Mouse (Mus musculus): Measurements from ENCODE around the gene Jak3. TPM values are rescaled to one million over a fixed set of nuclear protein-coding genes. Genes with fewer than 3 reads are reported as not detected.
"Not testable (repeated sequence)": the region's sequence is repeated elsewhere in the genome, so short reads cannot be mapped to it uniquely, and the experiment has no call there.

The Jak3 gene
- total RNA-seq, 2 experiments from 2014 or later, result 3.9 to 5.8 TPM

DNA sequence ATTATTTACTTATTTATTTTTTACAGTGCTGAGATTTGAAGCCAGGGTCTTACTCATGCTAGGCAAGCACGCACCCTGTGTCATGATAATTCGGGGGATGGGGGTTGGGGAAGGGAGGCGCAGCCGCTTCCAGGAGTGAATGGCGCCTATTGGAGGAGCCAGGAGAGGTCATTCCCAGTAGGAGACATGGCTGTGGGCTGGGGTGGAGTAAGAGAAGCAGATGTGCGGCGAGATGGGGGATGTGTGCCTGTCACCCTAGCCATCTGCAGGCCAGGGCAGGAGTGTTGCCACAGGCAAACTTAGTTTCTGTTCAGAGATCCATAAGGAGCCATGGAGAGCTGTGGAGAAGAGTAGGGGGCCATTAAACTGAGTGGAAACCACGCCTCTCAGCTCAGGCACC, 11.5 kb downstream of the Jak3 start:
- no peak for DNase-seq

DNA sequence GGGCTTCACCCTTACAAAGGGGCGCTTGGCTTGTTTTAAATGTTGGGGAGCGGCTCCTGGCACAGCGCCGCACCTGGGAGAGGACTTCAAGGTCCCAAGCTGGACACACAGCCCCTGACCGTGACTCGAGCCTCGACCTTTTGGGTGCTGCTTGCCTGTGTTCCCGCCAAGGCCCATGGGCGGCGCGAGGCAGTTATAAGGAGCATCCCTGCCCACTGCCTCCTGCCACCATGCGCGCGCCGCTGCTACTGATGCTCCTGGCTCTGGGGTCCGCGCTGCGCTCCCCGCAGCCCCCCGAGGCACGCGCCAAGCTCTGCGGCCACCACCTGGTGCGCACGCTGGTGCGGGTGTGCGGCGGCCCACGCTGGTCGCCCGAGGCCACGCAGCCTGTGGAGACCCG, 12.9 kb downstream of the Jak3 start, which contains the start of gene Insl3:
Insl3 (plus strand) TSS at position 187 of the 400 bp plus-strand sequence.
- no peak for DNase-seq

DNA sequence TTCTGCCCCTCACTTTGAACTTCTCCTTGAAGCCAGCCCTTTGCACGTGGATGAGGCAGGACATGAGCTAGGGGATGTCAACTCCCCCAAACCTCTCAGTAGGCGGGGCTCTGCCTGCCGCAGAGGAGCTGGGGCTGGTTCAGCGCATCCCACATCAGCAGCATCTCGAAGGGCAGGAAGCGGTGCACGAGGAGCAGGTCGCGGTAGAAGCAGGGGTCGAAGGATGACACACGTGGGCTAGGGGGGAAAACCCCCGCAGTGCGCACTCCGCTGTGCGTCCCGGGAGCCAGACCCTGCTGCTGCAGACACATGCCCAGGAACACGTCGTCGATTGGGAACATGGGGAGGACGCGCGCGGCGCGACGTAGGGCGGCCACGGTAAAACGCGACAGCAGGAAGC, 16.4 kb downstream of the Jak3 start:
- no peak for DNase-seq

DNA sequence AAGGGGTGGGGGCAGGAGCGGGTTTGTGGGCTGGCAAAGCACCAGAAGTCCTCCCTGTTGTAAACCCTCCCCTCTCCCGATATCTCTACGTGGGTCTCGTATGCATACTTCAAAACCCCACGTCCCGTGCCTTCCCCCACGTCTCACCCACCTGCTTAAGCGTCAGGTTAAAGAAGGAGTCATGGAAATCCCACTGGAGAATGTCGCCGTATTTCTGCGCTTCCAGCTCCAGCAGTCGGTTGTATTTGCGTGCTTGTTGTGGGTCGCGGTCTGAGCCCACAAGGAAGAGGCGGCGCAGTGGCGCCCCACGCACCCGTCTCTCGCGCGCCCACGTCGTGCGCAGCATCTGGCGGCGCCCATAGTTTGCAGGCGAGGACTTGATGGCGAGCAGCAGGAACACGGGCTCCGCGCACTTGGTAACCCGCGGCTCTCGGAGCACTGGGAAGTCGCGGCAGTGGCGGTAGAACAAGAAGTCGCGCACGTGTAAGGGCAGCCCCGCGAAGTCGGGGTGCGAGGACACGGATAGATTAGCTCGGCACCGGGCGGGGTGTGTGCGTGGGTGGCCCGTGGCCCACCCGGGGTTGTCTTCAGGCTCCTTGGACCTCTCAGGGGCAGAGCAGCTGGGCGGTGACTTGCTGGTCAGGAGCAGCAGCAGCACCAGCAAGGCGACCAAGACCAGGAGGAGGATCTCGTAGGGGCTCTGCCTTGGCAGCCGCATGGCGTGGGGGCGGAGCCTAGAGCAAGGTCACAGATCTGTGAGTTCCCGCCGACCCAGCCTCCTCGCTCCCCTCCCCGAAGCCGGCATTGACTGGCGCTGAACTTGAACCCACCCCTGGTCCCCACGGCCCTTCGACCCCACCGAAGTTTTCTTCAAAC, 17.3 kb downstream of the Jak3 start:
- DNase-seq, result no peak

DNA sequence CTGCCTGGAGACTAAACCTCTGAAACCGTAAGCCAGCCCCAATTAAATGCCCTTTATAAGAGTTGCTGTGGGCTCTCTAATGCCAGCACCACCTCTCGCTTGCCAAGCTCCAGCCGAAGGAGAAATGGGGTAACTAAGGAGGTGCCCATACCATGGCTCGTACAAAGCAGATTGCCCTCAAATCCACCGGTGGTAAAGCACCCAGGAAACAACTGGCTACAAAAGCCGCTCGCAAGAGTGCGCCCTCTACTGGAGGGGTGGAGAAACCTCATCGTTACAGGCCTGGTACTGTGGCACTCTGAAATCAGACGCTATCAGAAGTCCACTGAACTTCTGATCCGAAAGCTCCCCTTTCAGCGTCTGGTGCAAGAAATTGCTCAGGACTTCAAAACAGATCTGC, 19.4 kb downstream of the Jak3 start:
- DNase-seq, result not testable (repeated sequence)

DNA sequence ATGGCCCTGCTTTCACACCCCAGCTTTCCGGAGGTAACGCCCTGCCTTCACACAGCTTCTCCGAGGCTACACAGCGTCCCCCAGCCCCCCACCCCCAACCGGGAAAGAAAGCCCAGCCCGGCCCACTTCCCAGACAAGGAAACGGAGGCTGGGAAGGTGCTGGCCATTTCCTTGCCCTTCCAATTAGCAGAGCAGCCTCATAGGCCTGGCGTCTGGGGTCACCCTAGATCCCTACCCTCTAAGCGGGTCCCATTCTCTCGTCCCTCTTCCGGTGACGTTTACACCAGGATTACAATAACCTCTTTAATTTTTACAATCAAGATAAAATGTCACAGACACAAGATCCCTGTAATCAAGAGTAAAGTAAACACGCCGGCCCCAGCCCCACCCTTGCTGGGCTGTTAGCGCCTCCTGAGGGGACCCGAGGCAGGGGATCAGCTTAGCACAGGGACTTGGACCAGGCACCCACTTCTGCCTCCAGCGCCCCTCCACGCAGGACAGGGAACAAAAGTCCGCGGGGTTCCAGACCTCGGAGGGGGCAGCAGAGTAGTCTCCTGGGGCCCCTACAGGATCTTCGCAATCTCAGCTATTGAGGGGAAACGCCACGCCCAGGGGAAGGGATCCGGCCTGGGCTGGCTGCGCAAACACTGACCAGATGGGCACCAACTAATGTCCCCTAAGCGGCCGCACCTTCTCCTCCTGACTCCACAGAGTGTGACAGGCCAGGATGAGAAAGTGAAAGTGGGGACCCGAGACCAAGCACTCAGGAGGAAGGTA, 24.6 kb downstream of the Jak3 start:
- no peak for DNase-seq

DNA sequence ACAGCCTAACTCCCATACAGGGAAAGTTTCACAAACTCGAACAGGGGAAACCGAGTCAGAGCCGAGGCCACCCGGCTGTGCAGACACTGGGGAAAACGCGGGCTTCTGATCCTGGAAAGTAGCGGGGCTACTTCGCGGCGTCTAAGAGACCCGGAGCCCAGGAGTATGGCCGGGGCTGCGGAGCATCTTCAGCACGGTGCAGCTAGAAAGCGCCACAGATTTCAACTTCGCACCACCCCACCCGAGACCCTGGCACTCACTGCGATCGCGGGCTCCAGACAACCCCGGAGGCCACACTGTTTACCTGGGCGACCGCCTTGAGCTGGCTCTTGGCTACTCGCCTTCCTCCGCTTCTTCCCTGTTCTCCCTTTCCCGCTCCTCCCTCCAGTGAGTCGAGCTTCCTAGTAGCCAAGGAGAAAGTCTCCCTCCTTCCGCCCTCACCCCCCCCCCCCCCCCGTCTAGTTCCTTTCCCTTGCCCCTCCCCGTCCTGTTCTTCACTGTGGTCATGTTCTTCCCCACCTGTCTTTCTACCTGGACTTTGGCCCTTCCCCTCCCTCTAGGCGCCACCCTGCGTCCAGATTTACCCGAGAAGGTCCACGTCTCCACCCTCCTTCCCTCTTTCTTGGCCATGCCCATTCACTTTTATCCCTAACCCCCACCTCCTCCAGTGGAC, 25.5 kb downstream of the Jak3 start, which contains the start of gene B3gnt3:
B3gnt3 (minus strand) TSS at position 376 of the 673 bp plus-strand sequence.
- DNase-seq, result no peak

DNA sequence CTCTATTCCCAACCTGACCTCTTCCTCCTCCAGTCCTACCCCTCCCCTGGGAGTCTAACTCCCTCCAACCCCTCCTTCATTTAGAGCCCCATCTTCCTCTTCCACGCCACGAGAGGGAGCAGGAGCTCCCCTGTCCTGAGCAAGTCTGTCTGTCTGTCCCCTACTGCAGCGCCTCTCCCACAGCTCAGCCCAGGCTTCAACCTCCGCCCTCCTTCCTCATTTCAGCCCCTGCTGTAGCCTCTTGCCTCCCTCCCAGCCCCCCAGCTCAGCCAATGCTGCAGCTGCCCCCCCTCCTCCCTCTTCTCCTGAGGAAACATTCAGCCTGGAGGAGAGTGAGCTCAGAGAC, 26.0 kb downstream of the Jak3 start:
- DNase-seq, result no peak

DNA sequence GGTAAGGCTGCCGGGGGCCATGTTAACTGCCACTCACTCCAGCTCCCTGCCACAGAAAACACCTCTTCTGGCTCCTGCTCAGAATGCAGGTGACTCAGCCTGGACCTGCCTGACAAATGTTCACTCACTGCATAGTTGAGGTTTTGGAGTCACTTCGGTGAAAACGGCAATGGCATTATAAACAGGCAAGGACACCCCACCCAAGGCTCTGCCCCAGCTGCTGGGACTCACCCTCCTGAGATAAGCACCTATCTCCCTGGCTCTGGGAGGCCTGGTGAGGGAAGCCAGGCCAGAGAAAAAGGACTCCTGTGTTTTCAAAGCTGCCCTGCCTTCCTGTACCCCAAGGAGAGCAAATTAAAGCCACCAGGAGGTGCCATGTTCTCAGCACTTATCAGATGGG, 26.8 kb downstream of the Jak3 start:
- no peak for DNase-seq

DNA sequence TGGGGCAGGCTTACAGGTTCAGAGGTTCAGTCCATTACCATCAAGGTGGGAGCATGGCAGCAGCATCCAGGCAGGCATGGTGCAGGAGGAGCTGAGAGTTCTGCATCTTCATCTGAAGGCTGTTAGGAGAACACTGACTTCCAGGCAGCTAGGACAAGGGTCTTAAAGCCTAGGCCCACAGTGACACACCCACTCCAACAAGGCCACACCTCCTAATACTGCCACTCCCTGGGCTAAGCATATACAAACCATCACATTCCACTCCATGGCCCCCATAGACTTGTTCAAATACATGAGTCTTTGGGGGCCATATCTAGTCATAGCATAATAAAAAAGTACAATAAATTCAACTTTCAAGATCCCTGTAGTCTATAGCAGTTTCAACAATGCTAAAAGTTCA, 27.3 kb downstream of the Jak3 start:
- DNase-seq, result not testable (repeated sequence)

DNA sequence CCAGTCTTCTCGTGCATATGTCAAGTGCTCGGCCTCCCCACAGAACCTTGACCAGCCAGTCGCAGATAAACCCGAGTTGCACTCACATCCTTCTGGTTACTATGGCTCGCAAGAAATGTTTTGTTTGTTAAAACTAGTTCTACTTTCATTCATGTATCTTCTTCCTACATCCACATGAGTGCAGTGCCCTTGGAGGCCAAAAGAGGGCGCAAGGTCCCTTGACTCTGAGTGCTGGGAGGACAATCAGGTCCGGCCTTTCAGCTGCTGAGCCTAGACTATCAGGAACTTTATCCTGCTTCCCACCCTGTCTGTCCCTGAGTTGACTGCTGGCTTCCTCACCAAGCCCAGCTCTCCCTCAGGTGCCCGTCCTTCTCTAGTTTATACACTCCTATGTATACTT, 31.8 kb downstream of the Jak3 start:
- DNase-seq, result peak; percentile 43

DNA sequence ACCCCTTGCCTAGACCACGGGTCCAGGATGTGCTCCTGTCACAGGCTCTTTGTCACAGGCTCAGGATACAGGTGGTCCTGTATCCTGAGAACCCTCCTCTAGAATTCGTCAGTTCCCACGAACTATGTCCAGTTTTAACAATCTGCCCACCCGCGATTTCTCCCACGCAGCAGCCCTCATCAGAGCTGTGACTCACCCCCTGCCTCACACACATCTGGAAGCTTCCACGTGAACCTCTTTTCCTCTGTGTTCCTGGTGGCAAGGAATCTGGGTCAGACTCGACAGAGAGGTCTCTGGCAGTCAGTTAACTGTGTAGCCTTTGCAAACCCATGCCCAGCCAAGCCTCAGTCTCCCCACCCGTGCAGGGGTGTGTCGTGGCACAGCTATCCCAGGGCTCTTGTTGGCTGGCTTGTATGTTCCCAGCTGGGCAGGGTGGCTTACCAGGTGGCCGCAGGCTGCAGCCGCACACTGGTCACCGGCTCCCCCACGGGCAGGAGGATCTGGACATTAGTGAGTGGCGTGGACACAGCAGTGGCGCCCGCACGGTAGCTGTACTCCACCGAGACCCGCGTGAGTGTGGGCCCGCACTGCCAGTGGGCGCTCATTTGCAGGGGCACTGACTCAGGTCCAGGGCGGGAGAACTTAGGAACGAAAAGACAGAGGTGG, 33.2 kb downstream of the Jak3 start:
- no peak for DNase-seq

DNA sequence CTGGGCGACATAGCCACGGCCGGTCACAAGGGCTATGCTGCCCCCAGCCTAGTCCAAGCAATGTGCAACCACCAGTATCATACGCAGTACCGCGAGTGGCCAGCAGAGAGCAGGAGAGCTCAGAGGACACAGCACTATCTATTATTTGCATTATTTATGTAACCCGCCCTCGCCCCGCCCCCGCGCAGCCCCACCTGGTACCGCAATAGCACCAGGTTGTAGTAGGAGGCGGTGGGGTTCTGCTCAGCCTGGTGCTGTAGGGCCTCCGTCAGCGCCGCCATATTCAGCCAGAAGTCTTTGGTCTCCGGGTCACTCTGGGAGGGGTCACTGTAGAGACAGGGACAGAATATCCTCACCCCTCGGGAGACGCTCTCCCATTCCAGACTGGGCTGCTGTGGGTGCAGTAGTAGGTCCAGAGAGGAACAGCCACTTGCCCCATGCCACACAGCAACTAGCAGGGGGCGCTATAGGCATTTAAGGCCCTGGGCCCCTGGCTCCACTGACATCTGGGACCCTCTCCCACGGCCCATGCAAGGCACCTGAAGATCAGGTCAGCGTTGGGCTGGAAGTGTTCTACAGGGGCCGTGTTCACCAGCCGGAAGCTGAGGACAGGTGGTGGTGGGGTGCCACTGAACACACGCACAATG, 33.8 kb downstream of the Jak3 start:
- DNase-seq, result peak; percentile 73

DNA sequence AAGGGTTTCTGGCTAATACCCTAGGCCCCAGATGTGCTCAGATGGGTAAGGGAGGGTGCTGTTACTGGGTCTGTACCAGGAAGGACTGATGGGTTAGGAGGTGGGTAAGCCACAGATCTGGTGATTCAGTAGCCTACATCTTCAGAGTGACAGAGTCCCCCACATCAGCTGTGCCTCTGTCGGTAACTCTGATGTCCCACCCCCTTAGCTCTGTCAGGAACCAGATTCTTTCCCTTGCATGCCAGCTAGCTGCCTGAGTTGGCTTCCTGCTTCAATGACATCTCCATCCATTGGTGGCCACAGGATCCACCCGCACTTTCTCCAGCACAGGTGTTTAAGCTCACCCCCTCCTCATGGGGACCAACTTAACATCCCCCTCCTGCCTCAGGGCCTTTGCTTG, 35.5 kb downstream of the Jak3 start:
- no peak for DNase-seq

DNA sequence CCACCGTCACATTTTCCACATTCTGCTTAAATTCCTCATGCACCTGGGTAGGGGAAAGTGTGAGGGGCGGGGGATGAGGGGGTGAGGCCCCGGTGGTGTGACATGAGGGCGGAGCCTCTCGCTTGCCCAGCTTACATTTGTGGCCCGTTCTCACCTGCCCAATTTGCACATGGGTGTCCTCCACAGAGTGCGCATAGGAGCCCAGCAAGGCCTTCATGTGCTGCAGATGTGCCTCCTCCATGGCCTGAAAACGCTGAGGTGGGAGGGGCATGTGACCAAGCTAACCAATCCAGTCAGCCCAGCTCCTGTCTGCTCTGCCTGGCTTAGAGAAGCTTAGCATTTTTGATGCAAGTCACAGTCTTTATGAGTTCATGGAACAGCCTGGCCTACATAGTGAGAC, 39.4 kb downstream of the Jak3 start:
- no peak for DNase-seq

DNA sequence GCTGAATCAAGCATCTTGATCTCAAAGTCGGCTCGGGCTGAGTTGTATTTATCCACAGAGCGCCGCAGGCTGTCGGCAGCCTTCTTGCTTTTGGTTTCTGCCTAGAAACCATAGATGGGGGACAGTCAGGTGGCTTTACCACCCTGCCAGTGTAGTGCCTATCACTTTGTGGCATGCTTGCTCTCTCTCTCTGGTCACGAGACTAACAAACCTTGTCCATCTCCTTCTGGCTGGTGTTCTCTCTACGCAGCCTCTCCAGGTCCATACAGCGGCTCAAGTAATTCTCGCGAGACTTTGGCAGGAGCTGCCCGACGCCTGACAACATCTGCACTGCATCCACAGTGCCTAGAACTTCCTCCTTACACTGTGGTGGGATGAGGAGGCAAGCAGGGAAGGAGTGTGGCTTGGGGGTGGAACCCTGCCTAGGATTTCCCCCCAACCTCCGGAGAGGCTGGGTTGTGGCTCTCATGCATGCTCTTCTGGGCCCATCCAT, 40.5 kb downstream of the Jak3 start:
- no peak for DNase-seq

DNA sequence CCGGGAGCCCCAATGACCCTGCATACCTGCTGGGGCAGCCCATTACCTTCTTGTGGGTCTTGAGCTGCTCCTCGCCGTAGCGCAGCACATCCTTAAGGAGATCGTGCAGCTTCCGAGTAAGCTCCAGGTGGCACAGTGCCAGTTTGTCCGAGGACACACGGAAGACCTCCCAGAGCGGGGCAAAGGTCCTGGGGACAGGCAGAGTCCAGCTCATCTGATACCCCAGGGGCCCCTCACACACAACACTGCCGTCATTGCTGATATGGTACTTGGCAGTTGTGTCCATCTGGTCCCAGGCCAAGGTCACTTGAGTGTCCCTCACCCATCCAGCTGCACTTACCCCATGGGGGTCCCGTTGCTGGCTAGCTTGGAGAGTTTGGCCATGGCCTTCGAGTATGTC, 41.0 kb downstream of the Jak3 start:
- no peak for DNase-seq

DNA sequence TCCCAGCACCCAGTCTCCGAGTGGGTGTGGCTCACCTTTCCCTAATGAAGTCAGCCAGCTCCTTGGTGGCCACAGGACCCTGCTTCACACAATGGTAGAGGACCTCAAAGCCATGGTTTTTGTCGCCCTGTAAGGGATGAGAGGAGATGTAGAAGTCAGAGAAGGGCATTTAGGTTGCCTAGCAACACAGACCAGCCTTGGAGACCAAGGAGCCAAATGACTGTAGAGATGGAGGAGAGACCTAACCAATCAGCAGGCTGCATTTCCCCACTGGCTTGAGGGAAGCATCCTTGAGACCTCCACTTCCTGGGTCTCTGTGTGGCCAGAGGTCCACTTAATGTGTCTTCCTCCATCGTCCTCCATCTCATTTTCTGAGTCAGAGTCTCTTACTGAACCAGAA, 42.2 kb downstream of the Jak3 start:
- DNase-seq, result no peak

DNA sequence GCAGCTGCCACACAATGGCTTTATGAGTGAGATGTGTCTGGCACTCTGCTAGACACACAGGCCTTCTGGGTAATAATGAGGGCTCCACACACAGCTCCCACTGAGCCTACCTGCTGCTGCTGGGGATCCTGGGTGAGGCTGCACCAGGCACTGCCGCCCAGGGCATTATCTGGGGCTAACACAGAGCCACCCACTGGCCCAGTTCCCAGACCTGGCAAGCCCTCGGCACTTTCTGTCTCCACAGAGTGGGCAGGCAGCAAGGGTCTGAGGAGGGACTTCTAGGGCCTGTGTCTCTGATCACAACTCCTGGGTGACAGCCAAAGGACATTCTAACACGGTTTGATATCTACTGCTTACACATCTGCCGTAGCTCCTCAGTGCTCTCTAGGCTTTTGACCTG, 43.1 kb downstream of the Jak3 start:
- no peak for DNase-seq

DNA sequence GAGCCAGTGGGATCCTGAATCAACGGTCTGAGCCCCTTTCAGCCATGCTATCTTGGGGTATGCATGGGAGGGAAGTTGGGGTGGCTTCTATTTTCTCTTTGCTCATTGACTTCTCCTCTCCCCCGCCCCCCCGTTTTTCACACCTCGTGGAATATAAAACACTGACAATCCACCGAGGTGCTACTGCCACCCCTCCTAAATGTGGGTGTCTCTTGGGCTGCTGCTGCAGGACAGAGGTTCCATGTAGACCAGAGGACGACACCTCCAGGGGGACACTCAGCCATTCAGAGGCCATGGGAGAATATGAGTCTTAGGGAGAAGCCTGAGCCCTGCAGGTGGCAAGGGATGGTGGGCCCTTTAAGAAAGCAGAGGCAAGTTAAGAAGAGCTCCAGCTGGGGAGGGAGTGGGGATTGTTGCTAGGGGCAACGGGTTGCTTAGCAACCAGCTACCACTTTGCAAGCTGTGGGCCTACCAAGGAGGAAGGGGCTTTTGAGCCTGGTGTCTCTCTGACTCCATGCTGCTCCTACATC, 43.9 kb downstream of the Jak3 start:
- DNase-seq, result no peak

DNA sequence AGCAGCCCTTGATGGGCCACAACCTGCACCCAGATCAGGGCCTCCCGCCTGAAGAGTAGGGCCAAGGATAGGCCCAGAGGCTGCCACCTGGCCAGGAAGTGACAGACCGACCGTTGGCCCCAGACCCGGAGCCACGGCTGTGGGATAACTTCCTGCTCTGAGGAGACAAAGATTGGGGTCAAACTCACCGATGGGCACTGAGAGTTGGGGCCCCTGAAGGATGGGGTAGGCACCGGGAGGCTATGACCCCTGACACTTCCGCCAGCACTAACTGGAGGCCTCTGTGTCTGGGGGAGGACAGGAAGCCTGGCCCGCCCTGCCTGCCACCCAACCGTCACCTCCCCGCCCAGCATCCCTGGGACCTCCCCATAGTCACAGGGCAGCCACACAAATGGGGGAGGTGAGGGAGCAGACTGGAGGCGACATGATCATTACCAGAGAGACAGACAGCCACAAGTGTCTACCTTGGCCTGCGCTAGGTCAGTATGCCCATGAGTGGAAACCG, 47.0 kb downstream of the Jak3 start:
- no peak for DNase-seq

Measured in gastrocnemius, postnatal 10 days (tissue).